Mouse (Mus musculus) lung, postnatal 0 days (tissue): Measurements from ENCODE around the gene Aak1.

Source experiments
- CTCF ChIP-seq: IDR thresholded peaks from 2 replicates; pipeline ENCODE4 v1.5.1; 2016; ENCODE audit warnings: antibody characterized with exemption, mild to moderate bottlenecking
- EP300 ChIP-seq: IDR thresholded peaks from 2 replicates; pipeline ENCODE4 v1.6.1; 2016; ENCODE audit warnings: antibody characterized with exemption, mild to moderate bottlenecking, control low read depth

DNA sequence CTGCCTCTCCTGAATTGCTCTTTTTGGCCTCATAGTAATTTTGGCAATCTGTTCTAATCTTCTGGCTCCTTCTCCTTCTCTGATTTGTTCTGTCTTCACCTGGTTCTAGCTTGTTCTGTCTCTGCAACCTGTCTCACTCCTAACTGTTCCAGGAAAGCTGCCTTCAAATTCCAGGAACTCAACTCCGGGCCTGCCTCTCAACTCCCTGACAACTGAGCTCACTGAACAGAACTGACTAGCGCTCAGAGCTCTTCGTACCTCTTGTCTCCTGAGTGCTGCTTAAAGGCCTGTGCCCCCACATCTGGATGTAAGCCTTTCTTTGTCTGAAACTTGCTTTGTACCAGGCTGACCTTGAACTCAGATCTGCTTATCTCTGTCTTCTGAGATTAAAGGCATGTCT lies 183.1 kb downstream of the Aak1 start:
- TF ChIP-seq CTCF (no peak), EP300 (no peak)
